Comparison of ENCODE assay signal across 35 mouse cellular contexts in genomic region chr14:61678107-61678506, GRCm38 (mm10).
"Had no signal": no experiment of that assay in that cellular context is flagged by ENCODE, and none has a peak within 500 bp of the region (broad histone marks: within the 10 kb centered on the region; RNA-seq: fewer than 3 reads in every experiment).

No protein-coding gene starts in this region.

- DNase-seq: heart, postnatal 10 days; heart, postnatal 14 days; heart, postnatal 36 days; heart, postnatal 4 days; kidney, adult 11 months; kidney, adult 18-20 months; kidney, adult 2 months; kidney, adult 8-10 months; kidney, adult 9 months; kidney, postnatal 10 days; kidney, postnatal 14 days; kidney, postnatal 25 days; kidney, postnatal 36 days; kidney, postnatal 4 days; layer of hippocampus, adult 9-11 months; layer of hippocampus, postnatal 36 days had no signal

- H3K36me3 ChIP-seq: heart, embryonic 15.5 days; hindbrain, embryonic 12.5 days; hindbrain, embryonic 13.5 days; hindbrain, embryonic 15.5 days; intestine, embryonic 15.5 days had no signal

- H3K27me3 ChIP-seq: heart, embryonic 12.5 days; heart, embryonic 13.5 days; heart, embryonic 15.5 days had no signal

- ATAC-seq: hindbrain, embryonic 16.5 days; hindbrain, postnatal 0 days; inflammation-experienced regulatory T-cells, adult 6 months; intestine, embryonic 15.5 days; intestine, embryonic 16.5 days; intestine, postnatal 0 days had no signal

- H3K27ac ChIP-seq: heart, embryonic 13.5 days; heart, embryonic 15.5 days; hindbrain, embryonic 10.5 days; hindbrain, embryonic 12.5 days; hindbrain, embryonic 13.5 days; hindbrain, embryonic 14.5 days; hindbrain, embryonic 15.5 days; hindbrain, postnatal 0 days; intestine, embryonic 15.5 days; kidney, embryonic 15.5 days; kidney, postnatal 0 days; layer of hippocampus, adult 2 months; left cerebral cortex, adult 2 months had no signal

- H3K4me3 ChIP-seq: heart, embryonic 12.5 days; heart, embryonic 13.5 days; heart, embryonic 15.5 days; hindbrain, embryonic 10.5 days; hindbrain, embryonic 12.5 days; hindbrain, embryonic 13.5 days; hindbrain, embryonic 15.5 days; intestine, embryonic 15.5 days; kidney, embryonic 15.5 days; layer of hippocampus, adult 2 months; left cerebral cortex, adult 2 months had no signal

- H3K9ac ChIP-seq: heart, embryonic 12.5 days; heart, embryonic 13.5 days; heart, embryonic 15.5 days; hindbrain, embryonic 12.5 days; hindbrain, embryonic 13.5 days; hindbrain, embryonic 14.5 days; hindbrain, embryonic 15.5 days; intestine, embryonic 15.5 days; kidney, embryonic 15.5 days had no signal

- H3K4me2 ChIP-seq: heart, embryonic 11.5 days; heart, embryonic 12.5 days; heart, embryonic 13.5 days; heart, embryonic 15.5 days; hindbrain, embryonic 12.5 days; hindbrain, embryonic 13.5 days; hindbrain, embryonic 14.5 days; hindbrain, embryonic 15.5 days; intestine, embryonic 15.5 days; kidney, embryonic 15.5 days had no signal

- H3K9me3 ChIP-seq: heart, embryonic 13.5 days; heart, embryonic 15.5 days; hindbrain, embryonic 10.5 days; hindbrain, embryonic 12.5 days; hindbrain, embryonic 13.5 days; hindbrain, embryonic 15.5 days; intestine, embryonic 15.5 days; kidney, embryonic 15.5 days had no signal
